Mouse (Mus musculus) intestine, postnatal 0 days (tissue): ENCODE measurements around the gene Rap1gap. TPM values are rescaled to one million over a fixed set of nuclear protein-coding genes. Genes with fewer than 3 reads are reported as not detected.

Experiments
- ATAC-seq: fragments of 200-750 bp; cut with Nextera tagmentation; 2 replicates; pipeline ENCODE4 v1.8.0; 2017; ENCODE audit warnings: mild to moderate bottlenecking, moderate TSS enrichment, moderate library complexity
- H3K27ac ChIP-seq: fragments of 300-500 bp; sonication (generic); 2 replicates; pipeline ENCODE4 v1.5.1; 2014; ENCODE audit warnings: mild to moderate bottlenecking, low read depth, low read length, moderate library complexity
- H3K27me3 ChIP-seq: fragments of 300-500 bp; sonication (generic); replicated peaks from 2 replicates; pipeline ENCODE4 v1.6.1; 2014; ENCODE audit warnings: low read length, mixed read lengths; ENCODE audit not compliant: control insufficient read depth, insufficient read depth
- H3K36me3 ChIP-seq: fragments of 300-500 bp; sonication (generic); 2 replicates; pipeline ENCODE4 v1.6.1; 2014; ENCODE audit warnings: mild to moderate bottlenecking, moderate library complexity; ENCODE audit not compliant: control insufficient read depth, insufficient read depth
- H3K4me1 ChIP-seq: fragments of 300-500 bp; sonication (generic); replicated peaks from 2 replicates; pipeline ENCODE4 v1.6.1; 2014; ENCODE audit warnings: antibody characterized with exemption, low read length, mixed read lengths; ENCODE audit not compliant: control insufficient read depth, insufficient read depth
- H3K4me2 ChIP-seq: fragments of 300-500 bp; sonication (generic); replicated peaks from 2 replicates; pipeline ENCODE4 v1.6.1; 2014; ENCODE audit warnings: low read depth, mild to moderate bottlenecking, moderate library complexity
- H3K4me3 ChIP-seq: fragments of 300-500 bp; sonication (generic); 2 replicates; pipeline ENCODE4 v1.5.1; 2014; ENCODE audit warnings: low read depth, low read length
- H3K9ac ChIP-seq: fragments of 300-500 bp; sonication (generic); 2 replicates; pipeline ENCODE4 v1.6.1; 2014; ENCODE audit warnings: mild to moderate bottlenecking, low read depth, low read length
- H3K9me3 ChIP-seq: fragments of 300-500 bp; sonication (generic); 2 replicates; pipeline ENCODE4 v1.6.1; 2016; ENCODE audit warnings: mixed run types; ENCODE audit not compliant: control insufficient read depth
- CTCF ChIP-seq: sonication (generic); IDR thresholded peaks from 2 replicates; pipeline ENCODE4 v1.5.1; 2016; ENCODE audit warnings: low read depth, mild to moderate bottlenecking, control low read depth, antibody characterized with exemption, moderate library complexity
- WGBS: fragments of 180-500 bp; shearing (Covaris S2); extraction: QIAGEN DNeasy Blood & Tissue Kit; methylation state at CpG from one replicate; pipeline ENCODE4 v1.1.7; 2014; 5-methylcytosine and 5-hydroxymethylcytosine counted together
- polyA plus RNA-seq: library from polyadenylated mRNA; unstranded; fragments of >200 nt; fragmentation: Nextera tagmentation; extraction: Ambion mirVana; gene quantifications from 2 replicates; pipeline ENCODE4 v1.2.1, GENCODE M21; 2015

Rap1gap gene
- polyA plus RNA-seq, 1 experiment from 2014 or later, result 9.1 TPM

GRCm38 (mm10) chr4:137659541-137659940 is 5.0 kb upstream of the Rap1gap start:
- TF ChIP-seq CTCF, result no peak
- Histone ChIP-seq H3K9ac (no peak overlapping the region), H3K27me3 (peaks cover 7% of the 10 kb centered on the region; the same call in 1 of the 2 replicates), H3K4me3 (no peak overlapping the region), H3K4me2 (no peak overlapping the region), H3K9me3 (no peaks in the 10 kb centered on the region), H3K4me1 (no peaks in the 10 kb centered on the region), H3K27ac (no peak overlapping the region), H3K36me3 (peaks cover 32% of the 10 kb centered on the region)
- WGBS, result 84% methylated on average over 4 of the region's 4 CpGs
- no peak for ATAC-seq

GRCm38 (mm10) chr4:137660364-137661077 is 4.0 kb upstream of the Rap1gap start:
- H3K27me3 ChIP-seq, result peaks cover 17% of the 10 kb centered on the region; the same call in 1 of the 2 replicates
- WGBS, result 63% methylated on average over 10 of the region's 10 CpGs

GRCm38 (mm10) chr4:137661078-137661450 is 3.5 kb upstream of the Rap1gap start:
- TF ChIP-seq CTCF, result no peak
- no peak overlapping the region for H3K4me2 ChIP-seq
- no peak overlapping the region for H3K27ac ChIP-seq
- no peak for ATAC-seq
- H3K36me3 ChIP-seq, result peaks cover 18% of the 10 kb centered on the region
- H3K4me1 ChIP-seq, result no peaks in the 10 kb centered on the region
- 51% methylated on average over 2 of the region's 2 CpGs for WGBS
- H3K9ac ChIP-seq, result no peak overlapping the region
- peaks cover 17% of the 10 kb centered on the region; the same call in 1 of the 2 replicates for H3K27me3 ChIP-seq
- H3K9me3 ChIP-seq, result no peaks in the 10 kb centered on the region
- no peak overlapping the region for H3K4me3 ChIP-seq

More at GRCm38 (mm10) chr4:137660364-137661077, 4.0 kb upstream of the Rap1gap start:
- H3K4me2 ChIP-seq, result no peak overlapping the region
- H3K27ac ChIP-seq, result no peak overlapping the region
- no peaks in the 10 kb centered on the region for H3K9me3 ChIP-seq
- no peak for TF ChIP-seq CTCF
- no peak; the same call in 1 of the 2 replicates for ATAC-seq
- H3K4me3 ChIP-seq, result no peak overlapping the region
- H3K4me1 ChIP-seq, result no peaks in the 10 kb centered on the region
- H3K9ac ChIP-seq, result no peak overlapping the region
- H3K36me3 ChIP-seq, result peaks cover 23% of the 10 kb centered on the region

GRCm38 (mm10) chr4:137661547-137661946 is 3.0 kb upstream of the Rap1gap start:
- 89% methylated on average over 6 of the region's 6 CpGs for WGBS
- Histone ChIP-seq H3K9me3 (no peaks in the 10 kb centered on the region), H3K4me1 (no peaks in the 10 kb centered on the region), H3K9ac (no peak overlapping the region), H3K4me3 (no peak overlapping the region), H3K27ac (no peak overlapping the region), H3K27me3 (peaks cover 21% of the 10 kb centered on the region; the same call in 1 of the 2 replicates), H3K36me3 (peaks cover 13% of the 10 kb centered on the region), H3K4me2 (no peak overlapping the region)
- ATAC-seq, result no peak
- no peak for TF ChIP-seq CTCF

- no peak for ATAC-seq
- no peaks in the 10 kb centered on the region for H3K4me1 ChIP-seq
- no peaks in the 10 kb centered on the region for H3K9me3 ChIP-seq
- no peak overlapping the region for H3K27ac ChIP-seq
- WGBS, result 76% methylated on average over 4 of the region's 4 CpGs
- no peak for TF ChIP-seq CTCF
- no peak overlapping the region for H3K9ac ChIP-seq
- no peaks in the 10 kb centered on the region for H3K36me3 ChIP-seq
- peaks cover 21% of the 10 kb centered on the region; the same call in 1 of the 2 replicates for H3K27me3 ChIP-seq
- H3K4me2 ChIP-seq, result no peak overlapping the region
- no peak overlapping the region for H3K4me3 ChIP-seq
Observed at GRCm38 (mm10) chr4:137663491-137663890, 1.0 kb upstream of the Rap1gap start.

- H3K27me3 ChIP-seq, result peaks cover 21% of the 10 kb centered on the region; the same call in 1 of the 2 replicates
- WGBS, result 17% methylated on average over 15 of the region's 15 CpGs
- TF ChIP-seq CTCF, result no peak
- H3K4me2 ChIP-seq, result peak overlapping the region; percentile 80
- H3K9ac ChIP-seq, result no peak overlapping the region
- H3K4me3 ChIP-seq, result peak overlapping the region; percentile 46
- no peaks in the 10 kb centered on the region for H3K36me3 ChIP-seq
- no peaks in the 10 kb centered on the region for H3K9me3 ChIP-seq
- H3K27ac ChIP-seq, result no peak overlapping the region
- no peaks in the 10 kb centered on the region for H3K4me1 ChIP-seq
- ATAC-seq, result no peak
Observed at GRCm38 (mm10) chr4:137664980-137665675, 602 bp downstream of the Rap1gap start.
